ENCODE assay signal across 26 mouse cellular contexts in genomic region chr7:64013023-64013547, GRCm38 (mm10).
DNase-seq lines count a peak whose midpoint lies in the region; ATAC-seq and TF ChIP-seq lines count a peak whose summit lies in the region.
"Had no signal": no experiment of that assay in that cellular context is flagged by ENCODE, and none has a peak within 500 bp of the region (broad histone marks: within the 10 kb centered on the region; RNA-seq: fewer than 3 reads in every experiment).

No protein-coding gene starts in this region.

- H3K9me3 ChIP-seq in liver, embryonic 14.5 days (ENCODE audit: control insufficient read depth, low read length), result no peaks in the 10 kb centered on the region
- H3K9me3 ChIP-seq: hindbrain, embryonic 13.5 days; limb, embryonic 13.5 days; midbrain, embryonic 13.5 days; neural tube, embryonic 13.5 days had no signal

- H3K27ac ChIP-seq in liver, embryonic 14.5 days, result peak overlapping the region; percentile 56
- H3K27ac ChIP-seq: hindbrain, embryonic 13.5 days; kidney, postnatal 0 days; limb, embryonic 13.5 days; midbrain, embryonic 13.5 days; neural tube, embryonic 13.5 days had no signal

- H3K4me2 ChIP-seq in liver, embryonic 14.5 days (ENCODE audit: low read depth), result no peak overlapping the region
- H3K4me2 ChIP-seq: heart, embryonic 11.5 days; hindbrain, embryonic 13.5 days; limb, embryonic 13.5 days; midbrain, embryonic 13.5 days; neural tube, embryonic 13.5 days had no signal

- no peak overlapping the region for H3K4me3 ChIP-seq in liver, embryonic 14.5 days (ENCODE audit: insufficient read depth in 1 of 2, low read depth in 2 of 2, low read length in 2 of 2)
- H3K4me3 ChIP-seq: hindbrain, embryonic 13.5 days; limb, embryonic 13.5 days; midbrain, embryonic 13.5 days; neural tube, embryonic 13.5 days had no signal

- 23% methylated on average over 5 of the region's 5 CpGs for WGBS in liver, embryonic 14.5 days (ENCODE audit: insufficient replicate concordance)

- no peak for TF ChIP-seq CTCF in liver, embryonic 14.5 days (IDR thresholded peaks at IDR 0.05; ENCODE audit: low read depth)

- TF ChIP-seq EP300 in liver, embryonic 14.5 days (IDR thresholded peaks at IDR 0.05; ENCODE audit: low read depth), result no peak

- no peaks in the 10 kb centered on the region for H3K36me3 ChIP-seq in liver, embryonic 14.5 days (replicated peaks; ENCODE audit: control insufficient read depth, insufficient read depth, low read depth)
- H3K36me3 ChIP-seq: hindbrain, embryonic 13.5 days; limb, embryonic 13.5 days; midbrain, embryonic 13.5 days; neural tube, embryonic 13.5 days had no signal

- no peak for ATAC-seq in CD4-positive, CD25-positive, alpha-beta regulatory T cell, adult 4 months
- peak; percentile 44 for ATAC-seq in liver, embryonic 14.5 days (ENCODE audit: insufficient read depth)
- ATAC-seq: forebrain, embryonic 14.5 days; intestine, embryonic 16.5 days; midbrain, embryonic 13.5 days had no signal

- H3K27me3 ChIP-seq in liver, embryonic 14.5 days (ENCODE audit: control insufficient read depth, insufficient read depth, low read length), result no peaks in the 10 kb centered on the region
- H3K27me3 ChIP-seq: hindbrain, embryonic 13.5 days; limb, embryonic 13.5 days; midbrain, embryonic 13.5 days; neural tube, embryonic 13.5 days had no signal

- peaks cover 40% of the 10 kb centered on the region in 2 experiments for H3K4me1 ChIP-seq in liver, embryonic 14.5 days (replicated peaks; ENCODE audit: control insufficient read depth in 2 of 2, insufficient read depth in 2 of 2, low read length in 1 of 2)
- H3K4me1 ChIP-seq: hindbrain, embryonic 13.5 days; limb, embryonic 13.5 days; midbrain, embryonic 13.5 days; neural tube, embryonic 13.5 days had no signal

- DNase-seq in CD4-positive, CD25-positive, alpha-beta regulatory T cell, adult 2 months (ENCODE audit: low read depth, low spot score), result peak; percentile 35
- DNase-seq in thymus, postnatal 25 days, result peak; percentile 28
- DNase-seq in thymus, postnatal 10 days (ENCODE audit: low spot score in 2 of 2), result no peak
- DNase-seq in liver, embryonic 14.5 days (ENCODE audit: low read depth in 3 of 3, low spot score in 3 of 3), result no peak
- no peak for DNase-seq in frontal cortex, postnatal 25 days (ENCODE audit: low spot score in 2 of 2)
- no peak for DNase-seq in lung, postnatal 14 days
- DNase-seq: adrenal gland, postnatal 14 days; cerebellum, adult 11-12 months; cerebellum, adult 9-11 months; gastrocnemius, postnatal 25 days; heart, adult 18-20 months; heart, postnatal 36 days; kidney, adult 8-10 months; kidney, postnatal 4 days; lung, adult 2 months; lung, postnatal 10 days; right cerebral cortex, postnatal 4 days had no signal

- no peak overlapping the region for H3K9ac ChIP-seq in liver, embryonic 14.5 days (replicated peaks)
- H3K9ac ChIP-seq: hindbrain, embryonic 13.5 days; limb, embryonic 13.5 days; midbrain, embryonic 13.5 days; neural tube, embryonic 13.5 days had no signal

Comparison
In these comparisons a context has a peak if more than half of its experiments do, and no peak if none do; other contexts are left out.
1. DNase-seq: peak in CD4-positive, CD25-positive, alpha-beta regulatory T cell, adult 2 months (single experiment) and thymus, postnatal 25 days (single experiment); none in thymus, postnatal 10 days (0 of 2), liver, embryonic 14.5 days (0 of 3), frontal cortex, postnatal 25 days (0 of 2) and lung, postnatal 14 days (single experiment).